Mouse (Mus musculus) Patski (cell line): ENCODE data around the gene Pcolce. TPM values are rescaled to one million over a fixed set of nuclear protein-coding genes. Genes with fewer than 3 reads are reported as not detected.
A peak's percentile ranks its signal among the peaks of the same experiment; 100 is the strongest.

Source experiments
- ATAC-seq: fragments of 100-300 bp; one replicate; pipeline ENCODE4 v1.8.0; 2021
- CTCF ChIA-PET: fragments of 350-600 bp; sonication (Branson Sonifier 250); formaldehyde crosslinking; loops from one replicate; lab custom pipeline; 2022; ENCODE audit warnings: inconsistent platforms; lab: Charles Lee
- POLR2A ChIA-PET: fragments of 350-600 bp; sonication (Branson Sonifier 250); formaldehyde crosslinking; loops from one replicate; lab custom pipeline; 2022; ENCODE audit warnings: antibody characterized with exemption, inconsistent platforms; lab: Charles Lee
- DNase-seq: peaks from one replicate; pipeline ENCODE4 v3.0.0-alpha.2; 2011; ENCODE audit warnings: low read depth, low spot score
- H3K27me3 ChIP-seq: fragments of 371-371 bp; one replicate; pipeline ENCODE4 v1.5.1; 2021
- CTCF ChIP-seq: fragments of 100-300 bp; IDR thresholded peaks from one replicate; pipeline ENCODE4 v1.5.1; 2021
- in situ Hi-C: fragments of 300-500 bp; cut with MboI; formaldehyde crosslinking; loops from 3 replicates; pipeline ENCODE4 v1.11.1; 2018; ENCODE audit warnings: low pct_unique_long_range_greater_than_20kb, mixed read lengths
- polyA plus RNA-seq: library from polyadenylated mRNA; unstranded; gene quantifications from one replicate; pipeline ENCODE4 v1.2.3, GENCODE M21; 2021

Gene Pcolce
- polyA plus RNA-seq, 1 experiment from 2014 or later = 990 TPM

DNA sequence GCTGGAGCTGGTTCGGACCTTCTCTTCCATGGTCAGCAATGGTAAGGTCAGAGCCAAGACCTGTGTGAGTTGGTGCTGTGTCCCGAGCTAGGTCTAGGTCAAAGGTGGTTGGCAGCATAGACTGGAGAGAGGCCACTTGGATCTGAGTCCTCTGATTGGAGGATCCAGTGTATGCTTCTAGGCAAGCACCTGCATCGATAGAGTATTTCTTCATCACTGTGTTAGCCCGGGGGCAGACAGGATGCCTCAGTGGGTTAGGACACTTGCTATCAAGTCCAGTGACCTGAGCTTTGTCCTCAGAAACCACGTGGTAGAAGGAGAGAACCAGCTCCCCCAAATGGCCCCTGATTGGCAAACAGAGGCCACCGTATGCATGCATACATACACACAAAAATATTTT, 33.3 kb downstream of the Pcolce start:
- DNase-seq (no peak), ATAC-seq (no peak)
- in situ Hi-C loops = no loop called here
- H3K27me3 ChIP-seq = peaks cover 5% of the 10 kb centered on the region
- TF ChIP-seq CTCF = no peak
- ChIA-PET POLR2A (no interaction called here), CTCF (no interaction called here)

DNA sequence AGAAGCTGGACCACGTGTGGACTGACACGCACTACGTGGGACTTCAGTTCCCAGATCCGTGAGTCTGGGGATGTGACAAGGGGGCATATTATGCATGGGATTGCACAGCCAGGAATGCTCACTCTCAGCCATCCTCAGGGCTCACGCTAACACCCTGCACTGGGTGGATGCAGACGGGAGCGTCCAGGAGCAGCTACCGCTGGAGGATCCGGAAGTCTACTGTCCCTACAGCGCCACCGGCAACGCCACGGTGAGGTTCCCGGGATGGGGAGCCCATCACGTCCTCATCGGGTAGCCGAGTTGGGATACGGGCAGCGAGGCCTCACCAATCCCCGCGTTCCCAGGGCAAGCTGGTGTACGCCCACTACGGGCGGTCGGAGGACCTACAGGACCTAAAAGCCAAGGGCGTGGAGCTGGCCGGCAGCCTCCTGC, 39.1 kb downstream of the Pcolce start:
- H3K27me3 ChIP-seq = peaks cover 10% of the 10 kb centered on the region
- TF ChIP-seq CTCF = no peak
- POLR2A ChIA-PET = no interaction called here
- no peak for DNase-seq
- no peak for ATAC-seq
- in situ Hi-C loops = loop anchor here (25.0 kb wide), 1 partner anchor 762 kb away; no protein-coding TSS in a partner anchor
- CTCF ChIA-PET = interaction anchor here (1.0 kb wide), 1 partner anchor 14 kb away, joined by 3 read pairs; no protein-coding TSS in a partner anchor

DNA sequence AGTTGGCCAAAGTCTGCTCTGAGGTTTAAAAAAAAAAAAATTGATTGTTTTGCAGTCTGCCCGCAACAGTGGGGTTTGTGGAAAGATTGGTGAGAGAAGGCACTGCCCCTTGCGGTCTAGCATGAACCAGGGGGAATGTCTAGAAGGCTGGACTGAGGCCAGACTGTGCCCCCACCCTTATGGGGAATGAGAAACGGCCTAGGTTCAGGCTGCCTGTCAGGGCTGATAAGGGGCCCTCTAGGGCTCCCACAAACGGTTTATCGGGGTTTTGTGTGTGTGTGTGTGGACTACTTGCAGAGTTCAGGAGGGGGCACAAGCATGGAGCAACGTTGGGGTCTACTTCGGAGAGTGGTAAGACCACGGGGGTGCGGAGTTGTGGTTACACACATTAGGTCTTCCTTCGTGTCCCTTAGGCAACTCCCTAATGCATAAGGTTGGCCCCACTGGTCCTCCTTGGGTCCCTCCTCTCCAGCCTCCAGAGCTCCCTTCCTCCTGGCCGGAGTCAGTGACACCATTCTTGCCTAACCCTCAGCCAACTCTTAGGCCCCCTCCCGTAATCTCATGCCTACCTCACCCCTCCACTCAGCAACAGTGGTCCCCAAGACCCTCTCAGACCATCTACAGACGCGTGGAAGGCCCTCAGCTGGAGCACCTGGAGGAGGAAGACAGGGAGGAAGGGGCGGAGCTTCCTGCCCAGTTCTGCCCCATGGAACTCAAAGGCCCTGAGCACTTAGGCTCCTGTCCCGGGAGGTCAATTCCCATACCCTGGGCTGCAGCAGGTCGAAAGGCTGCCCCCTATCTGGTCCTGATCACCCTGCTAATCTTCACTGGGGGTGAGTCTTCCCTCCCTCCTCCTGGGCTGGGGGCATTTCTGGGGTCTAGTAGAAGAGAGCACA, 42.6 kb downstream of the Pcolce start:
- POLR2A ChIA-PET = no interaction called here
- CTCF ChIA-PET = no interaction called here
- in situ Hi-C loops = loop anchor here (25.0 kb wide), 1 partner anchor 759 kb away; no protein-coding TSS in a partner anchor
- ATAC-seq = no peak
- DNase-seq = no peak
- peaks cover 18% of the 10 kb centered on the region for H3K27me3 ChIP-seq
- TF ChIP-seq CTCF = no peak

DNA sequence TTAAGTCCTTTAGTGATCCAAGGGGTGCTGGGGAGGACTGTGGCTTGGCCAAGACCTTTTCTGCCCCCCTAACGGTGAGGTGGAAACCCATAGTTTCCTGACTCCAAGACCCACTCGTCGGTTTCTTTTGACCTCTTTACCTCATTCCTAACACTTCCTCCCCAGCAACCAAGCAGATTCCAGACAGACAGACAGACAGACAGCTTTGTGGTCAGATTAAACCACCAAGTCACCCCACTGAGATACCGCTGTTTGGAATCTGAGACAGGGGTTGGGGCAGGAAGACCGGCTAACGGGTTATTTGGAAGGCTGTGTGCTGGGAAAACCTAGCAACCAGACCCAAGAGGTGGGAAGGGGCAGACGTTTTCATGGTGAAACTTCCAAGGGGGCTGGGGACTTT, 43.4 kb downstream of the Pcolce start:
- ATAC-seq = no peak
- ChIA-PET POLR2A (no interaction called here), CTCF (no interaction called here)
- H3K27me3 ChIP-seq = peaks cover 18% of the 10 kb centered on the region
- no peak for DNase-seq
- in situ Hi-C loops = loop anchor here (25.0 kb wide), 1 partner anchor 758 kb away; no protein-coding TSS in a partner anchor
- no peak for TF ChIP-seq CTCF

DNA sequence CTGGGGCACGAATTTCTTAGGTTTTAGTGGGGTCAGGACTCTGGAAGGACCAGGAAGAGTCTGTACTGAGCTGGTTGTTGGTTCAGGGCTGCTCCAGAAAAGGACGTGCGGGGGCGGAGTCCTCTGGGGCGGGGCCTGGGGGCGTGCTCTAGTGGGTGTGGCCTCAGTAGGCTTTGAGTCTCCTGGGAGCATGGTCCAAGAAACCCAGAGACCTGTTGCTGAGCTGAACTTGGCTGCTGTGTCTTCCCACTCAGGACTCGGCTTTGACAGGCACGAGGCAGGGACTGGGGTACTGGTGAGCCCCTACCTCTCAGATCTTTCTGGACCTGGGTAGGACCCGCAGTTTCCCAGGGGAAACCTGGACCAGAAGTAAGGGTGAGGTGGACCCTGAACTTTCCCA, 43.9 kb downstream of the Pcolce start, which contains the start of gene Tfr2:
Tfr2 (plus strand) TSS at position 176 of the 400 bp plus-strand sequence.
- no peak for DNase-seq
- ATAC-seq = peak; percentile 23
- no peak for TF ChIP-seq CTCF
- ChIA-PET CTCF (interaction anchor here (0.5 kb wide), 1 partner anchor 198 kb away, joined by 3 read pairs; no protein-coding TSS in a partner anchor), POLR2A (no interaction called here)
- in situ Hi-C loops = loop anchor here (10.0 to 25.0 kb wide), 2 partner anchors 425 to 757 kb away; partner anchors contain the start of gene Muc3
- peaks cover 17% of the 10 kb centered on the region for H3K27me3 ChIP-seq

DNA sequence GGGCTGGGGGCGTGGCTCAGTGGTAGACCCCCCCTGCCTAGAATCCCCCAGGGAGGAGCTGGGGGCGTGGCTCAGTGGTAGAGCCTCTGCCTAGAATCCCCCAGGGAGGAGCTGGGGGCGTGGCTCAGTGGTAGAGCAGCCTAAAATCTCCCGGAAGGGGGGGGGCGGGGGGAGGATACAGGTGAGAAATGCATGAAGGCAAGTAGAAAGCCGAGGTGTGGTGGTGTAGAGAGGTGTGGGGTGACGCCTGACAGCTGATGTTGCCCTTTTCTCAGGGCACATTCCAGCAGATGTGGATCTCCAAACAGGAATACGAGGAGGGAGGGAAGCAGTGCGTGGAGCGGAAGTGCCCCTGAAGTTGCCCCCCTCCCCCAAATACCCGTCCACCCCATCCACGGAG, 44.6 kb downstream of the Pcolce start:
- CTCF ChIA-PET = interaction anchor here (0.5 kb wide), 1 partner anchor 199 kb away, joined by 3 read pairs; no protein-coding TSS in a partner anchor
- no peak for DNase-seq
- in situ Hi-C loops = loop anchor here (10.0 to 25.0 kb wide), 2 partner anchors 424 to 757 kb away; partner anchors contain the start of gene Muc3
- POLR2A ChIA-PET = interaction anchor here (0.6 kb wide), 1 partner anchor 26 kb away, joined by 4 read pairs; no protein-coding TSS in a partner anchor
- H3K27me3 ChIP-seq = peaks cover 11% of the 10 kb centered on the region
- no peak for TF ChIP-seq CTCF
- ATAC-seq = no peak

DNA sequence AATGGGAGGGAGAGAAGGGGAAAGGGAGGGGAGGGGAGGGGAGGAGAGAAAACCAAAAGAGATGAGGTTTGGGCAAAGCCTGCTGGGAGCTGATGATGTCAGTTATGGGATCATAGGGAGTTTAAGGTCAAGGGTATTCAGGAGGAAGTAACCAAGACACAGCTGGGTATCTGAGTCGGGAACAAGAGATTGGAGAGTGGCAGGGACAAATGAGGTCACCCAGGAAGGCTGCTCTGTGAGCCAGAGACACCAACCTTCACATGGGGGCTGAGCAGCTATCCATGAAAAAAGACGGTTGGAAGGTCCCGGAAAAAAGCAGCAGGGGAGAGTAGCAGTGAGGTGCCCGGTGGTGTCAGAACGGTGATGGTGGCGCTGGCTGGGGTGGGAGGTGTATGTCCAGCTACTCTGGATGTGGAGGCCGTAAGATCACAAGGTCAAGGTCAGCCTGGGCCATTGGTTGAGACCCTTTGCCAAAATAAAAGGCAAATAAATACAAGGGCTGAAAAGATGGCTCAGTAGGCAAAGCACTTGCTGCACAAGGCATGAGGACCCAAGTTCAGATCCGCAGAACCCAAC, 45.3 kb downstream of the Pcolce start:
- POLR2A ChIA-PET = interaction anchor here (0.6 kb wide), 1 partner anchor 25 kb away, joined by 4 read pairs; no protein-coding TSS in a partner anchor
- DNase-seq (no peak), ATAC-seq (no peak)
- CTCF ChIA-PET = no interaction called here
- no peak for TF ChIP-seq CTCF
- in situ Hi-C loops = loop anchor here (10.0 to 25.0 kb wide), 2 partner anchors 424 to 756 kb away; partner anchors contain the start of gene Muc3
- peaks cover 7% of the 10 kb centered on the region for H3K27me3 ChIP-seq

DNA sequence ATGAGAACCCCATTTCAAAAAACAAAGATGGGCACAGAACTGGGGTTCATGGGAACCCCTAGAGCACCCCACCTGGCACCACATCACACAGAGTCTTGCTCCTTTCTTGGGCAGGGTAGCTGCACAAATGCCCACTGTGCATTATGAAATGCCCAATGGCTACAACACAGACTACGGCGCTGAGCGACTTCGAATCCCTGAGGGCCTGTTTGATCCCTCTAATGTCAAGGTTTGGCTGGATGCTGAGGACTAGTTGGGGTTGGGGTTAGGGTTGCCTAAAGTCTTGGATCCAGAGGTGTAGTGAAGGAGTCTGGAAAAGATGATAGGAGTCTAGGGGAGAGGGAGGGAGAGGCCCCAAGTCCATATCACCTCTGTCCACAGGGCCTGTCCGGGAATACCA, 47.2 kb downstream of the Pcolce start:
- ChIA-PET POLR2A (interaction anchor here (0.6 kb wide), 1 partner anchor 10 kb away, joined by 3 read pairs; no protein-coding TSS in a partner anchor), CTCF (no interaction called here)
- ATAC-seq (no peak), DNase-seq (no peak)
- H3K27me3 ChIP-seq = peaks cover 16% of the 10 kb centered on the region
- no peak for TF ChIP-seq CTCF
- in situ Hi-C loops = loop anchor here (10.0 to 25.0 kb wide), 2 partner anchors 422 to 754 kb away; partner anchors contain the start of gene Muc3

DNA sequence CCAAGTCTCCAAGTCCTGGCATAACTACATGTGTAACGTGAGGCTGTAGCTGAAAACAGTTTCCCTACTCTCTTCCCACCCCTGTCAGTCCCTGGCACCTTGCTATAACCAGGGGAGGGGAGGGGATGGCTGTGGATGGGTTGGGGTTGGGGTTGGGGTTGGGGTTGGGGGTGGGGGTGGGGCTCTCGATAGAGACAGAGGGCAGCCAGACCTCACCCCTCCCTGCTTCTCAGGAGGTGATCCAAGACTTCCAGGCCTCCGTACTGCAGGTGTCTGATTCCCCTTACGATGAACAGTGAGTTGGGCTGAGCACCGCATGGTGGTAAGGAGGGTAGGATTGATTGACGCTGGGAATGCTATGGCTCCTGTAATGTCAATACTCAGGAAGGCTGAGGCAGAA, 47.8 kb downstream of the Pcolce start:
- peaks cover 23% of the 10 kb centered on the region for H3K27me3 ChIP-seq
- in situ Hi-C loops = loop anchor here (10.0 to 25.0 kb wide), 2 partner anchors 421 to 753 kb away; partner anchors contain the start of gene Muc3
- ATAC-seq (no peak), DNase-seq (no peak)
- no peak for TF ChIP-seq CTCF
- POLR2A ChIA-PET = no interaction called here
- CTCF ChIA-PET = no interaction called here

DNA sequence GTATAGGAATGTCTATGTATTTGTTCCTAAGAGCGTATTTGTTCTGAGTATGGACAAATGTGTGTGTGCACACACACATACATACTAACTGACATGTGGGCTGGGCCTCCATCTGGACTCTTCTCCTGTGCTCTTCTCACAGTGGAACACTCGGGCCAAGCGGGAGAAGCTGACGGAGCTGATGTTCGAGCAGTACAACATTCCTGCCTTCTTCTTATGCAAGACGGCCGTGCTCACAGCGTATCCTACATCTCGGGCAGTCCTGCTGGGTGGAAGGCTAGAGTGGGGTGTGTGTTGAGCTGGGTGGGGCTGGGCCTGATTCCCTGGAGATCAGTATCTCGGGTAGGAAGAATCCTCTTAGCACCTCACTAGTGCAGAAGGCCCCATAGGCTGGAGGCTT, 50.6 kb downstream of the Pcolce start:
- ChIA-PET CTCF (no interaction called here), POLR2A (no interaction called here)
- TF ChIP-seq CTCF = no peak
- DNase-seq = no peak
- peaks cover 42% of the 10 kb centered on the region for H3K27me3 ChIP-seq
- in situ Hi-C loops = loop anchor here (10.0 to 25.0 kb wide), 2 partner anchors 418 to 751 kb away; partner anchors contain the start of gene Muc3
- no peak for ATAC-seq
